In the genomic region with DNA sequence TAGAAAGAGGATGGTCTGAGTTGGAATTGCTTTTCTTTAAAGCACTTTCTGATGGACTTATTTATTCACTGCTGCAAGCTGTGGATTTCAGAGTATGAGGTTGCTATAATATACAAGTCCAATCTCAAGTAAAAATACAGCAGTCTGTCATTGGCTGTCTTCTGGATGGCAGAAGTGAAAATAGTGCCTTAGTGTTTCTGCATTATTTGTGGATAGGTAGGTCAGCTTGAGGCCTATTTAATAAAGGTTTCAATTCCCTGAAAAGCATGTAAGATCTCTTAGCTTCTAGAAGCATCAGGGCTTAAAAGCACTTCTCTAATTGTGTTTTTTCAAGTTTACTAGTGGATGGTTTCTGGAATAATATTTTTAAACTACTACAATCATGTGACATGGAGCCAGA, we compare ENCODE assay signal across 16 mouse cellular contexts. TPM values are rescaled to one million over a fixed set of nuclear protein-coding genes. Genes with fewer than 3 reads are reported as not detected.
ATAC-seq lines count a peak whose summit lies in the region.
"Had no signal": no experiment of that assay in that cellular context is flagged by ENCODE, and none has a peak within 500 bp of the region (broad histone marks: within the 10 kb centered on the region; RNA-seq: fewer than 3 reads in every experiment).

No protein-coding gene starts in this region.

- ATAC-seq in common myeloid progenitor, adult 5-6 weeks (replicated peaks; ENCODE audit: low read depth, poor library complexity, severe bottlenecking), result peak; percentile 55
- ATAC-seq in granulocyte monocyte progenitor cell, adult 5-6 weeks (replicated peaks; ENCODE audit: poor library complexity, severe bottlenecking), result peak; percentile 65
- peak; percentile 45 for ATAC-seq in megakaryocyte, adult 5-6 weeks (ENCODE audit: poor library complexity, severe bottlenecking)
- ATAC-seq in megakaryocyte progenitor cell, adult 5-6 weeks (replicated peaks; ENCODE audit: poor library complexity), result peak; percentile 28; the same call in 1 of the 2 replicates

RNA-seq across cellular contexts. Expression of a gene that starts 24.5 kb away (rescaled TPM):
- total RNA-seq in common myeloid progenitor, adult 5-6 weeks (2017), result not detected in 2 replicates
- total RNA-seq in granulocyte monocyte progenitor cell, adult 5-6 weeks (2014; fragmentation: Nextera tagmentation), result not detected in 2 replicates
- not detected in 2 replicates for total RNA-seq in granulocyte monocyte progenitor cell, adult 5-6 weeks (2017)
- not detected in 2 replicates for total RNA-seq in megakaryocyte, adult 5-6 weeks (2015)
- total RNA-seq in megakaryocyte, adult 5-6 weeks (2017), result not detected in 2 replicates
- not detected in 2 replicates for total RNA-seq in megakaryocyte progenitor cell, adult 5-6 weeks (2015)
- total RNA-seq in megakaryocyte progenitor cell, adult 5-6 weeks (2017), result not detected in 2 replicates
- total RNA-seq: adrenal gland, adult 18-20 months; adrenal gland, adult 2 months; adrenal gland, adult 8-10 months; adrenal gland, postnatal 10 days; adrenal gland, postnatal 14 days; adrenal gland, postnatal 25 days; adrenal gland, postnatal 36 days; adrenal gland, postnatal 4 days; CH12.LX; MEL had no signal

RNA-seq across cellular contexts. Expression of a gene that starts 24.6 kb away (rescaled TPM):
- total RNA-seq in common myeloid progenitor, adult 5-6 weeks (2017), result 2.3 and 3.5 TPM in 2 replicates
- not detected in 2 replicates for total RNA-seq in granulocyte monocyte progenitor cell, adult 5-6 weeks (2014; fragmentation: Nextera tagmentation)
- total RNA-seq in granulocyte monocyte progenitor cell, adult 5-6 weeks (2017), result 0.78 TPM in 1 of 2 replicates, not detected in the other
- total RNA-seq in megakaryocyte, adult 5-6 weeks (2015), result 33.5 and 35.2 TPM in 2 replicates
- total RNA-seq in megakaryocyte, adult 5-6 weeks (2017), result 25.3 and 27.3 TPM in 2 replicates
- total RNA-seq in megakaryocyte progenitor cell, adult 5-6 weeks (2015), result 5.5 and 7.7 TPM in 2 replicates
- 1.8 and 6.5 TPM in 2 replicates for total RNA-seq in megakaryocyte progenitor cell, adult 5-6 weeks (2017)
- total RNA-seq: ES-E14, MEL had no signal

RNA-seq across cellular contexts. Expression of a gene that starts 33.5 kb away (rescaled TPM):
- 0.05 TPM in 1 of 2 replicates, not detected in the other for total RNA-seq in common myeloid progenitor, adult 5-6 weeks (2017)
- 0.41 TPM in 1 of 2 replicates, not detected in the other for total RNA-seq in granulocyte monocyte progenitor cell, adult 5-6 weeks (2014; fragmentation: Nextera tagmentation)
- total RNA-seq in granulocyte monocyte progenitor cell, adult 5-6 weeks (2017), result not detected in 2 replicates
- 0.51 and 0.73 TPM in 2 replicates for total RNA-seq in megakaryocyte, adult 5-6 weeks (2015)
- total RNA-seq in megakaryocyte, adult 5-6 weeks (2017), result 0.22 and 0.49 TPM in 2 replicates
- total RNA-seq in megakaryocyte progenitor cell, adult 5-6 weeks (2015), result 0.27 TPM in 1 of 2 replicates, not detected in the other
- 0.12 and 0.17 TPM in 2 replicates for total RNA-seq in megakaryocyte progenitor cell, adult 5-6 weeks (2017)
- total RNA-seq: adrenal gland, adult 18-20 months; adrenal gland, adult 2 months; adrenal gland, adult 8-10 months; adrenal gland, postnatal 10 days; adrenal gland, postnatal 14 days; adrenal gland, postnatal 25 days; adrenal gland, postnatal 36 days; adrenal gland, postnatal 4 days; ES-E14; MEL had no signal

RNA-seq across cellular contexts. Expression of a gene that starts 42.0 kb away (rescaled TPM):
- total RNA-seq in common myeloid progenitor, adult 5-6 weeks (2017), result not detected in 2 replicates
- total RNA-seq in granulocyte monocyte progenitor cell, adult 5-6 weeks (2014; fragmentation: Nextera tagmentation), result not detected in 2 replicates
- total RNA-seq in granulocyte monocyte progenitor cell, adult 5-6 weeks (2017), result not detected in 2 replicates
- 0.30 and 0.71 TPM in 2 replicates for total RNA-seq in megakaryocyte, adult 5-6 weeks (2015)
- 0.29 TPM in 1 of 2 replicates, not detected in the other for total RNA-seq in megakaryocyte, adult 5-6 weeks (2017)
- total RNA-seq in megakaryocyte progenitor cell, adult 5-6 weeks (2015), result not detected in 2 replicates
- under 0.01 TPM in 1 of 2 replicates, not detected in the other for total RNA-seq in megakaryocyte progenitor cell, adult 5-6 weeks (2017)
- total RNA-seq: adrenal gland, adult 18-20 months; adrenal gland, adult 2 months; adrenal gland, adult 8-10 months; adrenal gland, postnatal 10 days; adrenal gland, postnatal 14 days; adrenal gland, postnatal 25 days; adrenal gland, postnatal 36 days; adrenal gland, postnatal 4 days; ES-E14; MEL had no signal

RNA-seq across cellular contexts. Expression of a gene that starts 59.4 kb away (rescaled TPM):
- total RNA-seq in common myeloid progenitor, adult 5-6 weeks (2017), result not detected in 2 replicates
- total RNA-seq in granulocyte monocyte progenitor cell, adult 5-6 weeks (2014; fragmentation: Nextera tagmentation), result not detected in 2 replicates
- total RNA-seq in granulocyte monocyte progenitor cell, adult 5-6 weeks (2017), result not detected in 2 replicates
- total RNA-seq in megakaryocyte, adult 5-6 weeks (2015), result not detected in 2 replicates
- total RNA-seq in megakaryocyte, adult 5-6 weeks (2017), result not detected in 2 replicates
- total RNA-seq in megakaryocyte progenitor cell, adult 5-6 weeks (2015), result not detected in 2 replicates
- not detected in 2 replicates for total RNA-seq in megakaryocyte progenitor cell, adult 5-6 weeks (2017)
- total RNA-seq: adrenal gland, adult 18-20 months; adrenal gland, adult 2 months; adrenal gland, adult 8-10 months; adrenal gland, postnatal 10 days; adrenal gland, postnatal 14 days; adrenal gland, postnatal 25 days; adrenal gland, postnatal 36 days; adrenal gland, postnatal 4 days; CH12.LX; ES-E14; G1E; MEL had no signal

Comparison
In these comparisons a context has a peak if more than half of its experiments do, and no peak if none do; other contexts are left out.
1. Peak in every context shown above with its lines: ATAC-seq.